Mouse (Mus musculus) lung, postnatal 0 days (tissue): ENCODE measurements at regions not wholly inside any gene's neighbourhood (a gene's known extent, or its start where the extent isn't known, plus 50 kb on each side); places are given as distances from the start of the nearest gene placed in this dataset.

Experiments used
- ATAC-seq: fragments of 200-750 bp; cut with Nextera tagmentation; 2 replicates; pipeline ENCODE4 v1.8.0; 2017; ENCODE audit warnings: moderate library complexity
- DNase-seq: peaks from one replicate; pipeline ENCODE4 v3.0.0-alpha.2; 2016; ENCODE audit warnings: low spot score
- H3K27ac ChIP-seq: fragments of 300-500 bp; sonication (generic); 2 replicates; pipeline ENCODE4 v1.5.1; 2014; ENCODE audit warnings: antibody characterized with exemption, mild to moderate bottlenecking, low read length, mixed read lengths
- H3K27me3 ChIP-seq: fragments of 300-500 bp; sonication (generic); replicated peaks from 2 replicates; pipeline ENCODE4 v1.6.1; 2014; ENCODE audit warnings: low read length, mixed read lengths; ENCODE audit not compliant: insufficient read depth
- H3K36me3 ChIP-seq: fragments of 300-500 bp; sonication (generic); 2 replicates; pipeline ENCODE4 v1.6.1; 2014; ENCODE audit warnings: low read length, mixed read lengths; ENCODE audit not compliant: insufficient read depth
- H3K4me1 ChIP-seq: fragments of 300-500 bp; sonication (generic); 2 replicates; pipeline ENCODE4 v1.6.1; 2014; ENCODE audit warnings: antibody characterized with exemption, low read depth, low read length, mixed read lengths; ENCODE audit not compliant: insufficient read depth
- H3K4me2 ChIP-seq: fragments of 300-500 bp; sonication (generic); replicated peaks from 2 replicates; pipeline ENCODE4 v1.6.1; 2014; ENCODE audit warnings: low read depth, mild to moderate bottlenecking, low read length, moderate library complexity, mixed read lengths
- H3K4me3 ChIP-seq: fragments of 300-500 bp; sonication (generic); 2 replicates; pipeline ENCODE4 v1.5.1; 2014; ENCODE audit warnings: low read depth, low read length
- H3K9ac ChIP-seq: fragments of 300-500 bp; sonication (generic); replicated peaks from 2 replicates; pipeline ENCODE4 v1.6.1; 2014; ENCODE audit warnings: low read depth, mild to moderate bottlenecking
- H3K9me3 ChIP-seq: fragments of 300-500 bp; sonication (generic); 2 replicates; pipeline ENCODE4 v1.6.1; 2016; ENCODE audit warnings: low read length, mixed read lengths
- CTCF ChIP-seq: IDR thresholded peaks from 2 replicates; pipeline ENCODE4 v1.5.1; 2016; ENCODE audit warnings: antibody characterized with exemption, mild to moderate bottlenecking
- EP300 ChIP-seq: IDR thresholded peaks from 2 replicates; pipeline ENCODE4 v1.6.1; 2016; ENCODE audit warnings: antibody characterized with exemption, mild to moderate bottlenecking, control low read depth
- WGBS: fragments of 180-500 bp; shearing (Covaris S2); extraction: QIAGEN DNeasy Blood & Tissue Kit; methylation state at CpG from one replicate; pipeline ENCODE4 v1.1.7; 2014; 5-methylcytosine and 5-hydroxymethylcytosine counted together

DNA sequence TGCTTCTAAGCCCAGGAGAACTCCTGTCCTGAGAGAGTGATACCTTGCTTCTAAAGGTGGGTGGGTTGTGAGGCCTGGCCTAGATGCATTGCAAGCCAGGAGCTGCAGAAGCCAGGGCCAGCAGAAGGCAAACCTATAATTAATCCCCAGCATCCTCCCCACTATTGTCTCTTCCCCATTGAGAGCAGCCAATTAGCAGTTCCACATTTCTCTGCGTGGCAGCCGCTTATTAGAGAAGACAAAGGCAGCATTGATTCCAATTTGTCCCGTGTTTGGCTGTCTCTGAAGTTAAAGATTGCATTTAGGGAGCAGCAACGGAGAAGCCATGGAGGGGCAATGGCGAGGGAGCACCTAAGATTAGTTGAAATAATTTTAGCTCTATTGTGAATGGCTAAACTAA lies 171.2 kb upstream of the Grik3 start:
- WGBS = 59% methylated on average over 5 of the region's 5 CpGs
- Histone ChIP-seq H3K9ac (no peak overlapping the region), H3K4me1 (no peaks in the 10 kb centered on the region), H3K36me3 (no peaks in the 10 kb centered on the region), H3K4me2 (no peak overlapping the region), H3K27me3 (no peaks in the 10 kb centered on the region), H3K4me3 (no peak overlapping the region), H3K9me3 (no peaks in the 10 kb centered on the region), H3K27ac (no peak overlapping the region)
- ATAC-seq = no peak
- DNase-seq = no peak
- TF ChIP-seq CTCF = no peak

DNA sequence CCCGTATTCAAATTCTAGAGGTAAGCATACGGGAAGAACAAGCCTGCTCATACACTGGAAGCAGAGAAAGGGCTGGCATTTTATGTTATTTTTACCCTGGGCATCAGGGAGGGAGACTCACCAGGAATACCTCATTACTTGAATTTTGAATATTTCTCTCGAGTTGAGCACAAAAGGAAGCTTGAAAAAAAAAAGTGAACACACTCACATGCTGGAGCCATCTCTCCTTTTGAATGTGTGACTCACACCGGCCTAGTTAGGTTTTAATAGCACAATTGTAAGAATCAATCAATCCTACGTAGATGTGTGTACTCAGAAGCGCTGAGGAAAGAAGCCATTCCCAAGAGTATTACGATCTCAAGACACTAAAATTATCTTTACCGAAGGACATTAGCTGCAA lies 172.2 kb upstream of the Grik3 start:
- no peak overlapping the region for H3K9ac ChIP-seq
- DNase-seq (no peak), ATAC-seq (no peak)
- H3K36me3 ChIP-seq = no peaks in the 10 kb centered on the region
- H3K27me3 ChIP-seq = no peaks in the 10 kb centered on the region
- H3K4me3 ChIP-seq = no peak overlapping the region
- 37% methylated on average over 8 of the region's 8 CpGs for WGBS
- no peak overlapping the region for H3K4me2 ChIP-seq
- no peak overlapping the region for H3K27ac ChIP-seq
- H3K9me3 ChIP-seq = no peaks in the 10 kb centered on the region
- no peak for TF ChIP-seq CTCF
- no peak for TF ChIP-seq EP300
- no peaks in the 10 kb centered on the region for H3K4me1 ChIP-seq

DNA sequence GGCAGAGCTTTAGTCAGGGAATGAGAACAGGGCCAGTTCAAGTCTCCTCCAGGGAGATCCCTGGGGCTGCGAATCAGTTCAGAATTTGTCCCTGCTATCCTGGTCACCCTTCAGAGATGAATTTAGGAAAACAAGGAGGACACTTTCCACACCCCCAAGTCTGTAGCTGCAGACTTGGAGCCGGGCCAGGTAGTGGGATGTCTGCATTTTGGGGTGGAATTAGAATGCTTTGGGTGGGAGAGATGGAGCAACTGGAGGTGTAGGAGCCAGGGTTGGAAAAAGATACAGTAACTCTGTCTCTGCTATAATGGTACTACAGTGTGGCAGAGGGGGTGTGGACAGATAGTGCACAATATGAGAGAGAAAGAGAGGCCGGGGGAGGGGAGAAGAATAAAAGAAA lies 173.6 kb upstream of the Grik3 start:
- H3K4me1 ChIP-seq = no peaks in the 10 kb centered on the region
- no peaks in the 10 kb centered on the region for H3K27me3 ChIP-seq
- H3K27ac ChIP-seq = no peak overlapping the region
- no peak overlapping the region for H3K4me3 ChIP-seq
- H3K9ac ChIP-seq = no peak overlapping the region
- no peaks in the 10 kb centered on the region for H3K36me3 ChIP-seq
- TF ChIP-seq EP300 (no peak), CTCF (no peak)
- no peak for DNase-seq
- ATAC-seq = no peak
- WGBS = 64% methylated on average over 3 of the region's 3 CpGs
- H3K4me2 ChIP-seq = no peak overlapping the region
- no peaks in the 10 kb centered on the region for H3K9me3 ChIP-seq

DNA sequence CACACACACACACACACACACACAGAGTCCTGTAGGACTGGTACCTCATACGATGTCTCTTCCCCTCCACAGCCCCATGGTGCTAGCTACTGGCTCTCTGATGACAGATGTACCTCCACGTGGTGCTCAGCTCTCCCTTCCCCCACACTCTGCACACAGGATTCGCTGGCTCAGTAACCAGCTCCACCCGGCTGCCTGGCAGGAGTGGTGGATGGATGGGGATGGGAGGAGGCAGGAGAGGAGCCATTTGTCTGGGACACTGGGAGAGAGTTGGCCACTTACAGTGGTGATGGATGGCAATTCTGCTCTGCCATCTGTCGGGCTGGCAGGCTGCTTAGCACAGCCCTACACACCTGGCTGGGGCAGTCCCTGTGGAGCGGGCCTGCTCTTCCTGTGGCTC lies 174.7 kb upstream of the Grik3 start:
- H3K4me1 ChIP-seq = no peaks in the 10 kb centered on the region
- no peaks in the 10 kb centered on the region for H3K27me3 ChIP-seq
- no peak overlapping the region for H3K27ac ChIP-seq
- no peak for DNase-seq
- H3K9ac ChIP-seq = no peak overlapping the region
- no peak overlapping the region for H3K4me2 ChIP-seq
- no peak overlapping the region for H3K4me3 ChIP-seq
- no peak for ATAC-seq
- 13% methylated on average over 6 of the region's 6 CpGs for WGBS
- no peaks in the 10 kb centered on the region for H3K9me3 ChIP-seq
- no peaks in the 10 kb centered on the region for H3K36me3 ChIP-seq
- no peak for TF ChIP-seq EP300

DNA sequence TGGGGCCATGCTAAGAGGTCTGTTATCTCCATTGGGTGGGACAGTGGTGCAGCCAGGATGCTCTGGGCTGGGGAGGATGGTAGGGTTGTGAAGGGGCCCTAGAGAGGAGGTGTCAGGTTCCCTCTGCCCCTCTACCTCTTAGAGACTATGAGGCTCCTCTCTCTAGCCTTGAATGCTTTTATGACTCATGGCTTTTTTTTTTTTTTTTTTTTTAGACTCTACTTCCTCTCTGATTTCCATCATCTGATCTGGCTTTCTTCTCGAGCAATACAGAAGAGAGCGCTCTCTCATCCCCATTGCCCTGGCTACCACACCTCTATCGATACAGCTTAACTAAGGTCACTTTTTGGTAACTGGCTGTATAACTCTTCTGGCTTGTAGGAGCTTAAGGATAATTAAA lies 176.6 kb upstream of the Grik3 start:
- TF ChIP-seq CTCF = no peak
- H3K36me3 ChIP-seq = no peaks in the 10 kb centered on the region
- no peak overlapping the region for H3K4me3 ChIP-seq
- H3K27ac ChIP-seq = no peak overlapping the region
- no peak overlapping the region for H3K4me2 ChIP-seq
- ATAC-seq (no peak), DNase-seq (no peak)
- H3K9ac ChIP-seq = no peak overlapping the region
- no peaks in the 10 kb centered on the region for H3K4me1 ChIP-seq
- H3K27me3 ChIP-seq = no peaks in the 10 kb centered on the region
- no peaks in the 10 kb centered on the region for H3K9me3 ChIP-seq
- WGBS = 78% methylated on average over 3 of the region's 3 CpGs

DNA sequence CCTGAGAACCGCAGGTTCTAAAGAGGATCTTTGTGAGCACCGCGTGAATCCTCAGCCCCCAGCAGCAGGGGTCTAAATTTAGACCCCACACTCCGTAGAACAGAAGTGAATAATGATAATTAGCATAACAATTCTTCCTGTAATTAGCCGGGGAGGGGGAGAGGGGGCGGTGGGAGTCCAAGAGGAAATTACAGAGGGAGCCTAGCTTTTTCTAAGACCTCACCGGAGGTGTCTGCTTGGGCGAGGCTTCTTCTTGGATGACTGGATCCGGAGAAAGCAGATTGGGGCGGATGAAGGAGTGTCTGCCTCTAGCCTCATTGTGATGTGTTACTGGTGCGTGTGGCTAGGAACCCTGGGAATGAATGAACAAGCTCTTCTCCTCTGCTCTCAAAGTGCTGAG lies 177.2 kb upstream of the Grik3 start:
- ATAC-seq = no peak
- H3K4me3 ChIP-seq = no peak overlapping the region
- no peak for DNase-seq
- no peak for TF ChIP-seq CTCF
- no peak for TF ChIP-seq EP300
- 12% methylated on average over 11 of the region's 11 CpGs for WGBS
- H3K27me3 ChIP-seq = no peaks in the 10 kb centered on the region
- H3K4me1 ChIP-seq = no peaks in the 10 kb centered on the region
- no peak overlapping the region for H3K4me2 ChIP-seq
- H3K9ac ChIP-seq = no peak overlapping the region
- no peaks in the 10 kb centered on the region for H3K36me3 ChIP-seq
- no peaks in the 10 kb centered on the region for H3K9me3 ChIP-seq
- H3K27ac ChIP-seq = no peak overlapping the region

DNA sequence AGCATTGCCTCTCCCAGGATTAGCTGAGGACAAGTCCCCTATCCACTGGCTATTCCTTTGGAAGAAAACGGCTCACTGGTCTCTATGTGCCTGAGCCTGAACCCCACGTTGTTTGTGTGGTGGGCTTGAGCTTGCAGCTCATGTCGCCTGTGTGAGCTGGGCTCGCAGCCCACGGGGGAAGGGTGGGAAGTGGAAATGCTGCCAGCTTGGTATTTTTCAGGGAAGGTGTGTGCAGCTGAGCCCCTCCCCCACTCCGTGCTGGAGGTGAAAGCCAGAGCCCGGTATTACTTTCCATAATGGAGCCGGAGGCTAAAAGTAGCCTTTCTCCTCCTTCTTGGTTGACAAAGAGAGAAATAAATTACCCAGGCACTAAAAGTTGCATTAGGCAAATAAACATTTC lies 180.5 kb upstream of the Zc3h12a start:
- no peak for TF ChIP-seq CTCF
- TF ChIP-seq EP300 = no peak
- H3K4me1 ChIP-seq = no peaks in the 10 kb centered on the region
- no peak for ATAC-seq
- 36% methylated on average over 8 of the region's 8 CpGs for WGBS
- H3K9ac ChIP-seq = no peak overlapping the region
- no peaks in the 10 kb centered on the region for H3K9me3 ChIP-seq
- no peak overlapping the region for H3K4me3 ChIP-seq
- no peaks in the 10 kb centered on the region for H3K27me3 ChIP-seq
- H3K4me2 ChIP-seq = no peak overlapping the region
- H3K36me3 ChIP-seq = no peaks in the 10 kb centered on the region
- no peak for DNase-seq
- no peak overlapping the region for H3K27ac ChIP-seq
